Mouse (Mus musculus) intestine, embryonic 14.5 days (tissue): Measurements from ENCODE around the gene Tgfb3. TPM values are rescaled to one million over a fixed set of nuclear protein-coding genes. Genes with fewer than 3 reads are reported as not detected.

Source experiments
- ATAC-seq: fragments of 200-750 bp; cut with Nextera tagmentation; replicated peaks from 2 replicates; pipeline ENCODE4 v1.8.0; 2017; ENCODE audit warnings: low read depth, moderate number of reproducible peaks, moderate TSS enrichment, moderate library complexity; ENCODE audit not compliant: low FRiP score, low TSS enrichment
- DNase-seq: peaks from one replicate; pipeline ENCODE4 v3.0.0-alpha.2; 2018; ENCODE audit warnings: low spot score
- H3K27ac ChIP-seq: fragments of 300-500 bp; sonication (generic); 2 replicates; pipeline ENCODE4 v1.5.1; 2014; ENCODE audit warnings: low read depth, mild to moderate bottlenecking, control low read depth
- H3K27me3 ChIP-seq: fragments of 300-500 bp; sonication (generic); replicated peaks from 2 replicates; pipeline ENCODE4 v1.6.1; 2014; ENCODE audit warnings: low read length, control low read depth; ENCODE audit not compliant: control insufficient read depth, insufficient read depth
- H3K36me3 ChIP-seq: fragments of 300-500 bp; sonication (generic); 2 replicates; pipeline ENCODE4 v1.6.1; 2014; ENCODE audit warnings: low read length, control low read depth; ENCODE audit not compliant: control insufficient read depth, insufficient read depth
- H3K4me1 ChIP-seq: fragments of 300-500 bp; sonication (generic); replicated peaks from 2 replicates; pipeline ENCODE4 v1.6.1; 2014; ENCODE audit warnings: low read length, control low read depth, mixed read lengths; ENCODE audit not compliant: control insufficient read depth, insufficient read depth
- H3K4me2 ChIP-seq: fragments of 300-500 bp; sonication (generic); 2 replicates; pipeline ENCODE4 v1.6.1; 2014; ENCODE audit warnings: low read length
- H3K4me3 ChIP-seq: fragments of 300-500 bp; sonication (generic); 2 replicates; pipeline ENCODE4 v1.5.1; 2014; ENCODE audit warnings: low read depth, low read length, control low read depth, mixed read lengths
- H3K9ac ChIP-seq: fragments of 300-500 bp; sonication (generic); 2 replicates; pipeline ENCODE4 v1.6.1; 2014; ENCODE audit warnings: mild to moderate bottlenecking, low read length
- H3K9me3 ChIP-seq: fragments of 300-500 bp; sonication (generic); 2 replicates; pipeline ENCODE4 v1.6.1; 2016; ENCODE audit warnings: low read length, control low read depth; ENCODE audit not compliant: control insufficient read depth
- WGBS: fragments of 180-500 bp; shearing (Covaris S2); extraction: QIAGEN DNeasy Blood & Tissue Kit; methylation state at CpG from one replicate; pipeline ENCODE4 v1.1.7; 2014; 5-methylcytosine and 5-hydroxymethylcytosine counted together
- polyA plus RNA-seq: library from polyadenylated mRNA; unstranded; fragments of >200 nt; fragmentation: Nextera tagmentation; extraction: Ambion mirVana; gene quantifications from 2 replicates; pipeline ENCODE4 v1.2.1, GENCODE M21; 2014

Gene Tgfb3
- polyA plus RNA-seq, 1 experiment from 2014 or later, result 22.1 TPM

- no peak overlapping the region for H3K4me3 ChIP-seq
- H3K9ac ChIP-seq, result no peak overlapping the region
- ATAC-seq (no peak), DNase-seq (no peak)
- peaks cover 23% of the 10 kb centered on the region; the same call in 1 of the 2 replicates for H3K4me1 ChIP-seq
- WGBS, result 39% methylated on average over 9 of the region's 9 CpGs
- no peaks in the 10 kb centered on the region for H3K27me3 ChIP-seq
- H3K27ac ChIP-seq, result peak overlapping the region; percentile 43; the same call in 1 of the 2 replicates
- H3K9me3 ChIP-seq, result no peaks in the 10 kb centered on the region
- H3K36me3 ChIP-seq, result no peaks in the 10 kb centered on the region
- no peak overlapping the region for H3K4me2 ChIP-seq
Observed at GRCm38 (mm10) chr12:86036368-86037166, 42.3 kb downstream of the Tgfb3 start.

GRCm38 (mm10) chr12:86035586-86035985 lies 43.3 kb downstream of the Tgfb3 start:
- Histone ChIP-seq H3K4me1 (peaks cover 23% of the 10 kb centered on the region; the same call in 1 of the 2 replicates), H3K4me2 (no peak overlapping the region), H3K27me3 (no peaks in the 10 kb centered on the region), H3K36me3 (no peaks in the 10 kb centered on the region), H3K9me3 (no peaks in the 10 kb centered on the region), H3K4me3 (no peak overlapping the region), H3K27ac (no peak overlapping the region), H3K9ac (no peak overlapping the region)
- ATAC-seq, result no peak
- DNase-seq, result no peak

GRCm38 (mm10) chr12:86030932-86031331 lies 47.9 kb downstream of the Tgfb3 start:
- Histone ChIP-seq H3K27me3 (no peaks in the 10 kb centered on the region), H3K9ac (no peak overlapping the region), H3K27ac (no peak overlapping the region), H3K4me2 (no peak overlapping the region), H3K9me3 (no peaks in the 10 kb centered on the region), H3K4me1 (0 out of 2 replicates have a peak, but pooled peaks cover 3% of the 10 kb centered on the region), H3K4me3 (no peak overlapping the region), H3K36me3 (no peaks in the 10 kb centered on the region)
- ATAC-seq (no peak), DNase-seq (no peak)
- WGBS, result 49% methylated on average over 5 of the region's 5 CpGs

- Histone ChIP-seq H3K9ac (no peak overlapping the region), H3K27me3 (no peaks in the 10 kb centered on the region), H3K36me3 (no peaks in the 10 kb centered on the region), H3K4me1 (peaks cover 12% of the 10 kb centered on the region), H3K4me2 (no peak overlapping the region), H3K4me3 (no peak overlapping the region), H3K9me3 (no peaks in the 10 kb centered on the region), H3K27ac (no peak overlapping the region)
- 95% methylated on average over 1 of the region's 1 CpGs for WGBS
- ATAC-seq (no peak), DNase-seq (no peak)
Observed at GRCm38 (mm10) chr12:86027747-86028146, 51.1 kb downstream of the Tgfb3 start.

GRCm38 (mm10) chr12:86027000-86027399 lies 51.8 kb downstream of the Tgfb3 start:
- no peak overlapping the region for H3K9ac ChIP-seq
- H3K4me1 ChIP-seq, result peaks cover 19% of the 10 kb centered on the region
- no peak overlapping the region for H3K27ac ChIP-seq
- DNase-seq (no peak), ATAC-seq (no peak)
- no peaks in the 10 kb centered on the region for H3K9me3 ChIP-seq
- H3K4me2 ChIP-seq, result no peak overlapping the region
- H3K4me3 ChIP-seq, result no peak overlapping the region
- H3K27me3 ChIP-seq, result no peaks in the 10 kb centered on the region
- WGBS, result 59% methylated on average over 5 of the region's 5 CpGs
- H3K36me3 ChIP-seq, result no peaks in the 10 kb centered on the region

- no peaks in the 10 kb centered on the region for H3K9me3 ChIP-seq
- H3K4me3 ChIP-seq, result no peak overlapping the region
- ATAC-seq (no peak), DNase-seq (no peak)
- no peak overlapping the region for H3K9ac ChIP-seq
- no peak overlapping the region for H3K27ac ChIP-seq
- H3K4me1 ChIP-seq, result peaks cover 21% of the 10 kb centered on the region
- WGBS, result 87% methylated on average over 6 of the region's 6 CpGs
- H3K36me3 ChIP-seq, result no peaks in the 10 kb centered on the region
- H3K27me3 ChIP-seq, result no peaks in the 10 kb centered on the region
- H3K4me2 ChIP-seq, result no peak overlapping the region
Observed at GRCm38 (mm10) chr12:86025480-86025879, 53.4 kb downstream of the Tgfb3 start.

- no peak for DNase-seq
- H3K4me3 ChIP-seq, result no peak overlapping the region
- no peak overlapping the region for H3K9ac ChIP-seq
- H3K4me1 ChIP-seq, result peaks cover 21% of the 10 kb centered on the region
- no peaks in the 10 kb centered on the region for H3K27me3 ChIP-seq
- 59% methylated on average over 4 of the region's 4 CpGs for WGBS
- H3K4me2 ChIP-seq, result no peak overlapping the region
- H3K36me3 ChIP-seq, result no peaks in the 10 kb centered on the region
- ATAC-seq, result no peak
- H3K9me3 ChIP-seq, result no peaks in the 10 kb centered on the region
- H3K27ac ChIP-seq, result no peak overlapping the region
Observed at GRCm38 (mm10) chr12:86024426-86024825, 54.4 kb downstream of the Tgfb3 start.

- H3K4me2 ChIP-seq, result no peak overlapping the region
- 69% methylated on average over 4 of the region's 4 CpGs for WGBS
- no peaks in the 10 kb centered on the region for H3K9me3 ChIP-seq
- H3K4me1 ChIP-seq, result peaks cover 21% of the 10 kb centered on the region
- ATAC-seq (peak; percentile 50; the same call in 1 of the 2 replicates), DNase-seq (peak; percentile 70)
- H3K27me3 ChIP-seq, result no peaks in the 10 kb centered on the region
- peak overlapping the region; percentile 62; the same call in 1 of the 2 replicates for H3K27ac ChIP-seq
- no peaks in the 10 kb centered on the region for H3K36me3 ChIP-seq
- no peak overlapping the region for H3K9ac ChIP-seq
- H3K4me3 ChIP-seq, result no peak overlapping the region
Observed at GRCm38 (mm10) chr12:86023081-86023871, 55.6 kb downstream of the Tgfb3 start.
